Mouse (Mus musculus): ENCODE results near the gene Pkn3. TPM values are rescaled to one million over a fixed set of nuclear protein-coding genes. Genes with fewer than 3 reads are reported as not detected.
"Not testable (repeated sequence)": the region's sequence is repeated elsewhere in the genome, so short reads cannot be mapped to it uniquely, and the experiment has no call there.

The Pkn3 gene
- total RNA-seq (2021): 1 to 10 TPM; 5.9 to 6.4 TPM
- long read RNA-seq, experiment 1, partial matches to known transcripts: 2 of 7 reads
- long read RNA-seq, experiment 1, other reads (novel, unspliced or antisense): 2 of 7 reads
- long read RNA-seq, experiment 2, transcript Pkn3-201 (22 exons, 3,113 nt): major isoform, 6 of 11 reads
- long read RNA-seq, experiment 2, partial matches to known transcripts: 3 of 11 reads
- long read RNA-seq, experiment 2, other reads (novel, unspliced or antisense): 2 of 11 reads

GRCm38 (mm10) chr2:30077502-30078348, at the start of gene Pkn3:
Pkn3 (plus strand) TSS chr2:30077684.
- intact Hi-C loops (cut with DNase I; ENCODE audit: low total_unique reads): no loop called here
- DNase-seq: peak; percentile 88

GRCm38 (mm10) chr2:30032244-30032846, 45.1 kb upstream of the Pkn3 start:
- intact Hi-C loops (cut with DNase I; ENCODE audit: low total_unique reads): no loop called here
- no peak for DNase-seq

GRCm38 (mm10) chr2:30032957-30033356, 44.5 kb upstream of the Pkn3 start:
- DNase-seq: no peak
- intact Hi-C loops (cut with DNase I; ENCODE audit: low total_unique reads): no loop called here

- intact Hi-C loops (cut with DNase I; ENCODE audit: low total_unique reads): no loop called here
- no peak for DNase-seq
Measured at GRCm38 (mm10) chr2:30037762-30038161, 39.7 kb upstream of the Pkn3 start.

GRCm38 (mm10) chr2:30038370-30038769, 39.1 kb upstream of the Pkn3 start:
- no peak for DNase-seq
- intact Hi-C loops (cut with DNase I; ENCODE audit: low total_unique reads): no loop called here

- intact Hi-C loops (cut with DNase I; ENCODE audit: low total_unique reads): no loop called here
- no peak for DNase-seq
Measured at GRCm38 (mm10) chr2:30039687-30040086, 37.8 kb upstream of the Pkn3 start.

- DNase-seq: peak; percentile 84
- intact Hi-C loops (cut with DNase I; ENCODE audit: low total_unique reads): no loop called here
Measured at GRCm38 (mm10) chr2:30042445-30042844, 35.0 kb upstream of the Pkn3 start.

GRCm38 (mm10) chr2:30044550-30044949, 32.9 kb upstream of the Pkn3 start:
- DNase-seq: no peak
- intact Hi-C loops (cut with DNase I; ENCODE audit: low total_unique reads): no loop called here

- no peak for DNase-seq
- intact Hi-C loops (cut with DNase I; ENCODE audit: low total_unique reads): loop anchor here (5.0 kb wide), 1 partner anchor 50 kb away; no protein-coding TSS in a partner anchor
Measured at GRCm38 (mm10) chr2:30047127-30047526, 30.4 kb upstream of the Pkn3 start.

- intact Hi-C loops (cut with DNase I; ENCODE audit: low total_unique reads): loop anchor here (5.0 kb wide), 1 partner anchor 49 kb away; no protein-coding TSS in a partner anchor
- no peak for DNase-seq
Measured at GRCm38 (mm10) chr2:30048101-30048501, 29.4 kb upstream of the Pkn3 start.

- peak; percentile 98 for DNase-seq
- intact Hi-C loops (cut with DNase I; ENCODE audit: low total_unique reads): loop anchor here (5.0 kb wide), 1 partner anchor 48 kb away; no protein-coding TSS in a partner anchor
Measured at GRCm38 (mm10) chr2:30048699-30049388, 28.6 kb upstream of the Pkn3 start, which contains the start of gene Wdr34. Wdr34 (minus strand) TSS chr2:30048881.

- no peak for DNase-seq
- intact Hi-C loops (cut with DNase I; ENCODE audit: low total_unique reads): loop anchor here (5.0 kb wide), 1 partner anchor 47 kb away; no protein-coding TSS in a partner anchor
Measured at GRCm38 (mm10) chr2:30049831-30050230, 27.7 kb upstream of the Pkn3 start.

GRCm38 (mm10) chr2:30051992-30052761, 25.3 kb upstream of the Pkn3 start:
- intact Hi-C loops (cut with DNase I; ENCODE audit: low total_unique reads): no loop called here
- DNase-seq: no peak

GRCm38 (mm10) chr2:30055310-30055709, 22.2 kb upstream of the Pkn3 start:
- DNase-seq; intact Hi-C loops (cut with DNase I; ENCODE audit: low total_unique reads): not testable (repeated sequence)

- no peak for DNase-seq
- intact Hi-C loops (cut with DNase I; ENCODE audit: low total_unique reads): no loop called here
Measured at GRCm38 (mm10) chr2:30056736-30057135, 20.7 kb upstream of the Pkn3 start.

GRCm38 (mm10) chr2:30057223-30057904, 20.1 kb upstream of the Pkn3 start, which contains the start of gene Set:
Set (plus strand) TSS chr2:30057378.
- intact Hi-C loops (cut with DNase I; ENCODE audit: low total_unique reads): no loop called here
- DNase-seq: no peak

GRCm38 (mm10) chr2:30058418-30058817, 19.1 kb upstream of the Pkn3 start:
- DNase-seq: no peak
- intact Hi-C loops (cut with DNase I; ENCODE audit: low total_unique reads): no loop called here

Measured in gastrocnemius, postnatal 14 days (tissue).